Mouse (Mus musculus): Measurements from ENCODE around the gene Atrn.

- TF ChIP-seq EP300 (IDR thresholded peaks at IDR 0.05): no peak
- TF ChIP-seq CTCF (IDR thresholded peaks at IDR 0.05): no peak
Measured at GRCm38 (mm10) chr2:131038675-131039074, 132.4 kb downstream of the Atrn start.
